Mouse (Mus musculus): ENCODE data around the gene Fam189a1. TPM values are rescaled to one million over a fixed set of nuclear protein-coding genes. Genes with fewer than 3 reads are reported as not detected.

The Fam189a1 gene
- polyA plus RNA-seq, 1 experiment, result 0.05 TPM

DNA sequence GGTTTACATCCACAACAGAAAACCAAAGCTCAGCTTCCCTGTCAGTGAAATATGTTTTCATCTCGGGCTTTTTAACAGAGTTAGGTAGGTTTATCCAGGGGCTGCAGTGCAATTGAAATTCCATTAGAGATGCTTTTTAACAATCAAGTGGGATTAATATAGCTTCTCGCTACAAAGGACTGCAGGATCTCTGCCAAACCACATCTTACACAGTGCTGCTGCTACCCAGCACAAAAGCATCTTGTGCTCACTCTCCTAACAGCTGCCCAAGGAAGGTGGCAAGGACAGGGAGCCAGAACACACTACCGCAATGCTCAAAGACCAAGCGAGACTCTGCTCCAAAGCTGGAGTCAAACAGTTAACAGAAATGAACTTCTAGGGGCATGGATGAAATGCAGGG is 219.4 kb downstream of the Fam189a1 start:
- no peaks in the 10 kb centered on the region for H3K4me1 ChIP-seq (ENCODE audit: control insufficient read depth, insufficient read depth, low read length)
- TF ChIP-seq POLR2A (IDR thresholded peaks at IDR 0.05; ENCODE audit: low read depth, low read length), result no peak
- TF ChIP-seq CTCF (conservative IDR thresholded peaks at IDR 0.05; ENCODE audit: insufficient read depth, insufficient read length, low read depth, low read length), result no peak
- H3K4me3 ChIP-seq (ENCODE audit: insufficient read depth, low read depth, low read length), result no peak overlapping the region
- 79% methylated on average over 4 of the region's 4 CpGs for WGBS
- DNase-seq, result no peak
- no peaks in the 10 kb centered on the region for H3K36me3 ChIP-seq (ENCODE audit: control insufficient read depth, insufficient read depth, low read length)
- H3K27me3 ChIP-seq (replicated peaks; ENCODE audit: control insufficient read depth, insufficient read depth, low read length), result no peaks in the 10 kb centered on the region
- H3K27ac ChIP-seq (ENCODE audit: insufficient read depth, low read depth, low read length), result no peak overlapping the region

DNA sequence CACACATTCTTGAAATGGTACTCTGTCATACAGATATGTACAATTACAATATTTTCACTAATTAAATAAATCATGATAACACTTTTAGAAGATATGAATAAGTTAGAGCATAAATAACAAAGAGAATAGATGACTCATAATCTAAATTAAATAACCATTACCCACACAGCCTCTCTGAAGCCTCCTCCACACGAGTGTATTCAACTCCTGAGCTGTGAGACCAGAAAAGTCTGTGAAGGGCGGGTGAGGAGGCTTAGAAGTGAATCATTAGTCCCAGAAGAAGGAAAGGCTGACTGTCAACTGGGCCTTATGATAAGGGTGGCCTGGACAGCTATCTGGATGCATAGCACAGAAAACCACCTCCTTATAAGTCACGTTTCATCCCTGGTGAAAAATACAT is 222.3 kb downstream of the Fam189a1 start:
- DNase-seq, result no peak
- Histone ChIP-seq H3K4me3 (ENCODE audit: insufficient read depth, low read depth, low read length) (no peak overlapping the region), H3K4me1 (ENCODE audit: control insufficient read depth, insufficient read depth, low read length) (no peaks in the 10 kb centered on the region), H3K27me3 (replicated peaks; ENCODE audit: control insufficient read depth, insufficient read depth, low read length) (no peaks in the 10 kb centered on the region), H3K27ac (ENCODE audit: insufficient read depth, low read depth, low read length) (no peak overlapping the region), H3K36me3 (ENCODE audit: control insufficient read depth, insufficient read depth, low read length) (no peaks in the 10 kb centered on the region)
- 51% methylated on average over 3 of the region's 3 CpGs for WGBS
- TF ChIP-seq POLR2A (IDR thresholded peaks at IDR 0.05; ENCODE audit: low read depth, low read length) (no peak), CTCF (conservative IDR thresholded peaks at IDR 0.05; ENCODE audit: insufficient read depth, insufficient read length, low read depth, low read length) (no peak)

DNA sequence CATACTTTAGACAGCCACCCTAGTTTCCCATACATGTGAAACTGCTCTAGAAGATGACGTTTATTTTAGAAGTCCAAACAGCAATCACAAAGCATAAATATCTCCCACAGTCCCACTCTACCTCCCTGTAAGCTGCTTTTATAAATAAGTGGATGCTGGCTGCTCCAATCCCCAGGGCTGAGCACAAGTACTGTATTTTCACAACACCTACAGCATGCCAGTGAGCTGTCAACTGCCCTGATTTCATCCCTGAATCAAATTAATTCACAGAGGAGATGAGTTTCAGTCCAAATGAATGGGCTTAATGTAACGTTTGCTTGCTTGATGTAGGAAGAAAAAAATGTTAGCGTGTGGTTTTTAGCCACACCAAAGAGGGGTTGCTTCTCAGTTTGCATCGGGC is 225.4 kb downstream of the Fam189a1 start:
- H3K36me3 ChIP-seq (ENCODE audit: control insufficient read depth, insufficient read depth, low read length), result no peaks in the 10 kb centered on the region
- TF ChIP-seq POLR2A (IDR thresholded peaks at IDR 0.05; ENCODE audit: low read depth, low read length) (no peak), CTCF (conservative IDR thresholded peaks at IDR 0.05; ENCODE audit: insufficient read depth, insufficient read length, low read depth, low read length) (no peak)
- H3K27me3 ChIP-seq (replicated peaks; ENCODE audit: control insufficient read depth, insufficient read depth, low read length), result no peaks in the 10 kb centered on the region
- no peak overlapping the region for H3K27ac ChIP-seq (ENCODE audit: insufficient read depth, low read depth, low read length)
- 69% methylated on average over 4 of the region's 4 CpGs for WGBS
- no peak overlapping the region for H3K4me3 ChIP-seq (ENCODE audit: insufficient read depth, low read depth, low read length)
- no peak for DNase-seq
- no peaks in the 10 kb centered on the region for H3K4me1 ChIP-seq (ENCODE audit: control insufficient read depth, insufficient read depth, low read length)

DNA sequence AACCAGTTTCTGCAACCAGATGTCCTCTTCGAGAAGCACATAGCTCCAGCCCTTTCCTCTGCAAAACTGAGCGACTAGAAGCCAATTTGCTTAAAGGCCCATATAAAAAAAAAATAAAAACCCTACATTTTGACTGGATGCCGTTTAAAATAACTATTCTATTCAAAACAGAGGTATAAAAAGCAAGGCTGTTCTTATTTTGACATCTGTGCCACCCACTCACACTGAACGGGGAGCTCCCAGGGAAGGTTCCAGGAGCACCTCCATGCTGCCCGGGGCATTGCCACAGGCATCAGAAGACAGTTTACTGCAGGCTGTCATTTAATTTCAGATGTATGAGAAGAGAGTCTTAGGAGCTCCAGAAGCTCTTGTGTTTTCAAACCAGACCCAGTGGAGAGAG is 232.5 kb downstream of the Fam189a1 start:
- WGBS, result 81% methylated on average over 5 of the region's 5 CpGs
- H3K27me3 ChIP-seq (replicated peaks; ENCODE audit: control insufficient read depth, insufficient read depth, low read length), result no peaks in the 10 kb centered on the region
- no peaks in the 10 kb centered on the region for H3K36me3 ChIP-seq (ENCODE audit: control insufficient read depth, insufficient read depth, low read length)
- H3K4me3 ChIP-seq (ENCODE audit: insufficient read depth, low read depth, low read length), result no peak overlapping the region
- no peaks in the 10 kb centered on the region for H3K4me1 ChIP-seq (ENCODE audit: control insufficient read depth, insufficient read depth, low read length)
- no peak overlapping the region for H3K27ac ChIP-seq (ENCODE audit: insufficient read depth, low read depth, low read length)
- no peak for TF ChIP-seq CTCF (conservative IDR thresholded peaks at IDR 0.05; ENCODE audit: insufficient read depth, insufficient read length, low read depth, low read length)
- TF ChIP-seq POLR2A (IDR thresholded peaks at IDR 0.05; ENCODE audit: low read depth, low read length), result no peak
- DNase-seq, result no peak

DNA sequence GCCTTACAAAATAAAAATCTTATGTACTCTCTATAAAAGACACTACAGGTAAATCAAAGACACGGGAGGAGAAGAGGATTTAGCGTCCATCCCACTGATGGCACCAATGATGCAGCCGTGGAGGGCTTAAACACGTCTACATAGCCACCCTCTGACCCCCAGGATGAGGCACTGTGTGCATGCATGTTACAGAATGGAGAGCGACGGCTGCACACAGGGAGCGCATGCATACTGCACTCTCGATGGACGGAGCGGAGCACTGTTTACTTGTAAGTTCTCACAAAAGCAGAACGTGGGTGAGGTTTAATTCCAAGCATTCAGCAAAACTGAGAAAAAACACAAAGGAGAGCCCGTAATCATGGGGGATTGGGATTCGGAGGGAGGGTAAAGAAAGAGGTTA is 235.2 kb downstream of the Fam189a1 start:
- no peak for TF ChIP-seq CTCF (conservative IDR thresholded peaks at IDR 0.05; ENCODE audit: insufficient read depth, insufficient read length, low read depth, low read length)
- no peak for TF ChIP-seq POLR2A (IDR thresholded peaks at IDR 0.05; ENCODE audit: low read depth, low read length)
- Histone ChIP-seq H3K27ac (ENCODE audit: insufficient read depth, low read depth, low read length) (no peak overlapping the region), H3K4me3 (ENCODE audit: insufficient read depth, low read depth, low read length) (no peak overlapping the region), H3K4me1 (ENCODE audit: control insufficient read depth, insufficient read depth, low read length) (no peaks in the 10 kb centered on the region), H3K27me3 (replicated peaks; ENCODE audit: control insufficient read depth, insufficient read depth, low read length) (no peaks in the 10 kb centered on the region), H3K36me3 (ENCODE audit: control insufficient read depth, insufficient read depth, low read length) (no peaks in the 10 kb centered on the region)
- WGBS, result 86% methylated on average over 13 of the region's 13 CpGs
- DNase-seq, result no peak

DNA sequence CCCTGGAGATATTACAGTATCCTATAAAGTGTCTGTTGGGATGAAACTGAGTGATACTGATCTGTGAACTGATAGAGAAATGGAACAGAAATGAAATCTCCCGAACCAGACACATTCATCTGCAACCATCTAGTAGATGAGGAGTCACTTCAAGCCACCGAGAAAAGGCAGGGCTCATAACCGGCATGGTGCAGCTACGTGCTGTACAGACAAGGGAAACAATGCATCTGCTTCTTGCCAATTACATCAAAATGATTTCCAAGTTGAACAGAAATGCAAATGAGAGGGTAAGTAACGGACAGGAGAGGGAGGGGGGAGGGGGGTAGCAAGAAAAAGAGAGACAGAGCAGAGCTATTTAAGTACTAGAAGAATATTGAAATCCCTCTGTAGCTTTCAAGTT is 235.6 kb downstream of the Fam189a1 start:
- Histone ChIP-seq H3K4me3 (ENCODE audit: insufficient read depth, low read depth, low read length) (no peak overlapping the region), H3K27ac (ENCODE audit: insufficient read depth, low read depth, low read length) (no peak overlapping the region)
- 74% methylated on average over 5 of the region's 5 CpGs for WGBS

DNA sequence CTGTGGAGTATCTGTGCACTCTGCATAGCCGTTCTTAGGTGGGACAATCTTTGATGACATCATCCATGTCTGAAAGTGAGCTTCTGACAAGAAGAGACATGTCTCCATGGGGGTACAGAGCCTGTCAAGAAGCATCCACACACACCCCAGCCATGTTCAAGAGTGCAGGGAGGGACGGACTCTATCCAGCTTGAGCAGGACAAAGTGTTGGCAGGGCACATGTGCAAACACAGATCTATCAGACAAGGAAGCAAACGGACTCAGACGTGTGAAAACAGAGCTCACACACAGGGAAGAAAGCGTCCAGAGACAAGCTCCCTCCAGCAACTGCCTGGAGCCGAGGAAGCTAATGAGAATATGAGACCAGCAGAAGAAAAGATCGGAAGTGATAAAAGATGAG is 239.7 kb downstream of the Fam189a1 start:
- no peaks in the 10 kb centered on the region for H3K36me3 ChIP-seq (ENCODE audit: control insufficient read depth, insufficient read depth, low read length)
- no peaks in the 10 kb centered on the region for H3K4me1 ChIP-seq (ENCODE audit: control insufficient read depth, insufficient read depth, low read length)
- no peak overlapping the region for H3K4me3 ChIP-seq (ENCODE audit: insufficient read depth, low read depth, low read length)
- WGBS, result 21% methylated on average over 7 of the region's 7 CpGs
- no peaks in the 10 kb centered on the region for H3K27me3 ChIP-seq (replicated peaks; ENCODE audit: control insufficient read depth, insufficient read depth, low read length)
- DNase-seq, result no peak
- TF ChIP-seq CTCF (conservative IDR thresholded peaks at IDR 0.05; ENCODE audit: insufficient read depth, insufficient read length, low read depth, low read length), result no peak
- TF ChIP-seq POLR2A (IDR thresholded peaks at IDR 0.05; ENCODE audit: low read depth, low read length), result no peak
- H3K27ac ChIP-seq (ENCODE audit: insufficient read depth, low read depth, low read length), result no peak overlapping the region

More for the DNA sequence above, 235.6 kb downstream of the Fam189a1 start:
- H3K36me3 ChIP-seq (ENCODE audit: control insufficient read depth, insufficient read depth, low read length), result no peaks in the 10 kb centered on the region
- H3K27me3 ChIP-seq (replicated peaks; ENCODE audit: control insufficient read depth, insufficient read depth, low read length), result no peaks in the 10 kb centered on the region
- TF ChIP-seq CTCF (conservative IDR thresholded peaks at IDR 0.05; ENCODE audit: insufficient read depth, insufficient read length, low read depth, low read length) (no peak), POLR2A (IDR thresholded peaks at IDR 0.05; ENCODE audit: low read depth, low read length) (no peak)
- H3K4me1 ChIP-seq (ENCODE audit: control insufficient read depth, insufficient read depth, low read length), result no peaks in the 10 kb centered on the region
- no peak for DNase-seq

DNA sequence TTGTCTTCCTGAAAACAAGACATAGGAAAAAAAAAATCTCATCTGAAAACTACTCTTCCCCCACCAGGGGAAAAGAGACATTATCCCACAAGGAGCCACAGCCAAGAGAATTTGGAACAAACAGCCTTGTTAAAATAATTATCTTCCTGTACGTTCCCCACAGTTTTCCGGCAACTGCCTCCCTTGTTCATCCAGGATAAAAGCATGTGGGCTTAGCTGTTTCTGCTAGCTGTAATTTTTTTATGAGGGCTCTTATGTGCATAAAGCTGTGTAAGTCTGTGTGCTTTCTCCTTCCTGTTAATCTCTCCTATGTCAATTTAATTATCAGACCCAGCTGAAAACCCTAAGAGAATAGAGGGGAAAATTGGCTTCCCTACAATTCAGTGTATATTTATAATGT is 241.2 kb downstream of the Fam189a1 start:
- Histone ChIP-seq H3K4me1 (ENCODE audit: control insufficient read depth, insufficient read depth, low read length) (no peaks in the 10 kb centered on the region), H3K36me3 (ENCODE audit: control insufficient read depth, insufficient read depth, low read length) (no peaks in the 10 kb centered on the region), H3K4me3 (ENCODE audit: insufficient read depth, low read depth, low read length) (no peak overlapping the region), H3K27me3 (replicated peaks; ENCODE audit: control insufficient read depth, insufficient read depth, low read length) (no peaks in the 10 kb centered on the region), H3K27ac (ENCODE audit: insufficient read depth, low read depth, low read length) (no peak overlapping the region)
- 77% methylated on average over 2 of the region's 2 CpGs for WGBS
- no peak for DNase-seq
- no peak for TF ChIP-seq CTCF (conservative IDR thresholded peaks at IDR 0.05; ENCODE audit: insufficient read depth, insufficient read length, low read depth, low read length)
- TF ChIP-seq POLR2A (IDR thresholded peaks at IDR 0.05; ENCODE audit: low read depth, low read length), result no peak

Data from kidney, adult 2 months (tissue).